Mouse (Mus musculus) ES-E14 (cell line): ENCODE data around the gene Zmynd11.

ENCODE experiments used
- HCFC1 ChIP-seq: IDR thresholded peaks from 2 replicates; pipeline ENCODE4 v1.6.1; 2012; ENCODE audit warnings: low read length, inconsistent platforms, borderline replicate concordance; ENCODE audit not compliant: insufficient read depth
- ZNF384 ChIP-seq: IDR thresholded peaks from 2 replicates; pipeline ENCODE4 v1.6.1; 2012; ENCODE audit warnings: low read depth, low read length, inconsistent platforms

DNA sequence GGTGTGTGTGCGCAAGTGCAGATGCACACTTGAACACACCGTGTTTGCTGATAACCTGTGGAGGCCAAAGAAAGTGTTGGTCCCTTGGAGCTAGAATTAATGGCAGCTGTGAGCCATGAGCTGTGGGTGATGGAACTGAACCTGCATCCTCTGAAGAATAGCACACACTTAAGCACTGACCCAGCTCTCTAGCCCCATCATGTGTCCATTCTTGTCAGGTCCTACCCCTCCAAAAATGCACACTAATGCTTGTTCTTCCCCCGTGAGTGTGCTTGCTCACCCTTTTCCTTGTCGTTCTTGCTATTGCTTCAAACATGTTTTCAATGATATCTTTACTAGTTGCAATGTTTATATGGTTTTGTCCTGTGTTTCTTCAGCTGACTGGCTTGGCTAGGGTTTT, 128.6 kb downstream of the Zmynd11 start:
- TF ChIP-seq ZNF384, result no peak
- no peak for TF ChIP-seq HCFC1
